Mouse (Mus musculus) kidney, postnatal 36 days (tissue): ENCODE data around the gene Ephb2.

Experiments used
- DNase-seq, 2 experiments: peaks; one replicate each; pipeline ENCODE4 v3.0.0; 2021 to 2022; ENCODE audit warnings: mixed read lengths in 2 of 2

The Ephb2 gene

DNA sequence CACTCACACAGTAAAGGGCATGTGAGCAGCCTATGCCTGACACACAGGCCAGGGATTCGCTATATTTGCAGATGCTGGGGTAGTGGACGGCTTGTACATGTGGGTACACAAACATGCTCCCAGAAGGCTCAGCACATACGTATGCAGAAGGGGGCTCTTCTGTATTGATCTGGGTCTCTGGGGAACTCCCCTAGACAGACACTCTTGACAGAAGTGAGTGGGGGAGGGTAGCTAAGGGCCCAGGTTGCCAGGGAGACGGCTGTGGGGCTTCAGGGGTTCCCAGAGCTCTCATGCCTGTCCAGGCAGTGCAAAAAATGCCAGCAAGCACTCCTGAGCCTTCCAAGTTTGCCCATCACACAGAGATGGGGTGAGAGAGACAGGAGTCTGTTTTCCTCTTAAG is 78.7 kb downstream of the Ephb2 start:
- DNase-seq: no peak

DNA sequence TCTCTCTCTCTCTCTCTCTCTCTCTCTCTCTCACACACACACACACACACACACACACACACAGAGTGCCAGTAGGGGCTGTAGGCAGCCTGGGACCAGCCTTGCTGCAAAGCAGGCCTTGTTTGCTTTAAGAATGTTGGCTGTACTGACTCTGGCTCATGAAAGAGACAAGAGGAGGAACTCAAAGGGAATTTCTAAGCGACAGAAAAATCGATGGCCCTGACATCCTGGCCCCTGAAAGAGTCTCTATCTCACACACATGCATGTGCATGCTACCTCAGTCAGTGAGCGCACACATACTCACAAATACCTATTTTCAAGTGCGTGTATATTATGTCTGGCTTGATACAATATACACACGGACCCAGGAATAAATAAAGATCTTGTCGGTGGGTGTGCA is 79.3 kb downstream of the Ephb2 start:
- DNase-seq: no peak

DNA sequence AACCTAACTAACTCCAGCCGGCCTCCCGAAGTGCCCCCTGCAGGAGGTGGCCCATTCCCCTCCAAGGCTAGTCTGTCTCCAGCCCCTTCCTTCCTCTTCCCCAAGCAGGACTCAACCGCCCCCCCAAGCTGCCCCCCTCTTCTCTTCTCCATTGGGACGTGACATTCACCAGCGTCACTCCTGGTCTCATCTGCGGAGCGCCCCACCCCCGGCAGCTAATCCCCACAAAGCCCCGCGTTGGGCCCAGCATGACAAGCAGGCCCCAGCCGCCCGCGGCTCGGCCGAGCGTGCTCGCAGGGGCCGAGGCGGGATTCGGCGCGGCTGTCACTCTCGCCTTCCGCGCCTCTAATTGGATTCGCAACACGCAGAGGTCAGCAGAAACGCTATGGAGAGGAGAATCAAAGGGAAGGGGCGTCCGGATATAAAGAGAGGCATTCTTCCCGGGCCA is 80.4 kb downstream of the Ephb2 start:
- peak in 1 of 2 experiments; percentile 37 for DNase-seq

DNA sequence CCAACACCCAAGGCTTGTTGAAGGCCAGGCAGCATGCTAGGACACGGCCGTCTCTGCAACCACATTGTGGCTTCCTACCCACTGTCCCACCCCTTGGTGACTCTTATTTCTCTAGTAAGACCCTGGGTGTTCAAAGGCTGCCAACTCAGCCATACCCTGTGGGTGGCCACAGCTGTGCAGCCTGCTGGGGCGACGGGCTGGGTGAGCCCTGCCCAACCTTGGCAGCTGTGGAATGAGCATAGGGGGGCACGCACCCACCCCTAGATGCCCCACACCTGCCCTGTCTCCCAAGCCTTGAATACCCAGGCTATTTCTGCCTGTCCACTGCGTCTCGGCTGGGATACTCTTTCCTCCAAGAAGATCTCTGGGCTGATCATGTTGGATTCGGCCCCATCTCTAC is 81.5 kb downstream of the Ephb2 start:
- no peak for DNase-seq

DNA sequence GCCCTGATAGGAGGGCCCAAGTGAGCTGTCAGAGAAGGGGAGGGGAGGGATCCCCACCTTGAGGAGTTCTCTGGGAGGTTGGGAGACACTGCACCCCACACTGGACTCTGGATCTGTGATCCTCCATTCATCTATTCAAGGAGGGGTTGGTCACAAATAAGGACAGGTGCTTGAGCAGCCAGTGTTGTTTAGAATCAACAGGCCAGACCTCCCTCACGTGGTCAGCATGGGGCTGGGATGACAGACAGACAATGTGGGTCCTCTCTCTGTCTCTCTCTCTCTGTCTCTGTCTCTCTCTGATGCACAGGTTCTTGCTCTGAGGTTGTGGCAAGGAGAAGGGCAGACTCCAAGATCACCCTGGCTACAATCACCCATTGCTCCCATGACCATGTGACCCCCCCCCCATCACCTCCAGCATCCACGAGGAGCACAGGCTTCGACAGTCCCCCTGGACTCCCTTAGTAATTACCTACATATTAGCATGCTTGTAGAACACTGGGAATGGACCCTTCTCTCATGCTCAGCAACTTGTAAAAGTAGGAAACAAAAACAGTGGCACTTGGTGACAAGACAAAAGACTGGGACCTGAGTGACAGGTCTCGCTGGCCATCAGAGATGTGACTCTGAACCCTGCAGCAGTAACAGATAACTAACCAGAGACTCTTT is 84.3 kb downstream of the Ephb2 start:
- no peak for DNase-seq

DNA sequence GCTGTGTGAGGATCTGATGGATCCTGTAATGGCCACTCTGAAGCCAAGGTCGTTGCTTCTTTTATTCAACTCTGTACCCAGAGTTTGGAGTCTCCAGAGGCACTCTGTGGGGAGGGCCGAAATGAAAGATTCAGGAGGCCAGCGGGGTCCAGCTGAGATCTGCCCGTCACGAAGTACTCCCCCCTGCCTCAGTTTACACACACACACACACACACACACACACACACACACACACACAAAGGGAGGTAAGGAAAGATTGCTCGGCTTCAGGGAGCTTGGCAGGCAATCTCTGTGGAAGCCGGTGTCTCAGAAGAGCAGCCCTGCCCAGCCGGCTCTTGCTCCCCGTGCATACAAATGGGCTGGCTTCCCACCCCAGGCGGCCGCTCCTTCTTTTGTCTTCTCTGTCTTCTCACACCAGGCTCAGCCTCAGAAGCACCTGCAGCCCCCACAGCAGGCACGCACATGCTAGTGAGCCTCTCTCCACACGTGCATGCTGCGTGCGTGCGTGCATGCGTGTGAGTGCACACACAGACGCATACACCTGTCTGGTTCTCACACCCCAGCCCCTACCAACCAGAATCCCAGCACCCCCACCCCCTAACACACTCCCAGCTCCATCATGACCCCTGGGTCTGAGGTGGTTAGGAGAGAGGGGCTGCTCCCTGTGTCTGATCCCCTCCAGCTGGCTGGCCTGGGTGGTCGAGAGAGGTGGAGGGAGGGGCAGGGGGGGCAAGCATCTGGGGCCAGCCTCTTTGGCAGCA is 85.0 kb downstream of the Ephb2 start:
- DNase-seq: no peak

DNA sequence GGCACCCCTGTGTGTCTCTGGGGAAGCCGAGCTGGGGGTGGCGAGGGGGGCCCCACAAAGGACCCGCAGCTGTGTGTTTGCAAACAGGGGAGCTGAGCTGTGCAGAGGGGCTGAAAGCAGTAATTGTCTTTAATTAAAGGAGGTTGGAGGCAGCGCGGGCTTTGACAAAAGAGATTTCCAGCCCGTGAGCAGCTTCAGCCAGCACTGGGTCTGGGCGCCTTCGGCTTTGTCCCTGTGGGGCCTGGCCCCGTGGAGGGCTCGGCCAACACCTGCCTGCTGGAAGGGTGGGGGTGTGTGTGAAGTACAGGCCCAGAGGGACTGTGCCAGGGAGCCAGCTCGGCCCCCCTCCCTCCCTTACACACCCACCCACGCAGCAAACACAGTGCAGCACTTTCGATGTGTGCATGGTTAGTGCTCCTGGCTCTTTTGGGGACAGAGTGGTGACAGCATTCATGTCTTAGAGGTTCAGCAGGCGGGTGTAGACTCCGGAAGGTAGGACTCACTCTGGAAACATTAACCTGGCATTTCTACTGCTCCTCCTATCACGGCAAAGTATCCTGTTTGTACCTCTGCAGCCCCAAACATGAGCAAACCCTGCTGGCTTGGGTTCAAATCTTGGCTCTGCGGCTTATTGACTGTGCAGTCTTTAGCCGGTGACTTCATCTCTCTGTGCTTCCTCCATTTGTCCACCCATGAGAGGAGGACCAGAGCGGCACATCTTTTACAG is 85.8 kb downstream of the Ephb2 start:
- no peak for DNase-seq

DNA sequence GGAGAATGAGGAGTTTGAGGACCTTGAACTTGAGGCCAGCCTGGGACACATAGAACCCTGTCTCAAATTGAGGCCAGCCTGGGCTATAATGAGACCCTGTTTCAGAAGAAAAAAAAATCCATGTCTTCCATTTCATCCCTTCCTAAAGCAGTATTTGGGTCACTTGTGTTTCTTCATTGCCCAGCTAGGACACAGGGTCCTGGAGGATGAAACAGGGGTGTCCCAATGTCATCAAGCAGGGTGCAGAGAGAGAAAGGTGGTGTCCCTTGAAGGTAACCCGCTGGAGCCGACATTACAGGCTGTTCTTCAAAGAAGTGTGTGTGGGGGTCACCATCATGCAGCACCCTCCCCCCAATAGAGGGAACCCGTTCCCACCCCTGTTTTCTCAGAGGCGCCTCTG is 86.4 kb downstream of the Ephb2 start:
- DNase-seq: no peak

DNA sequence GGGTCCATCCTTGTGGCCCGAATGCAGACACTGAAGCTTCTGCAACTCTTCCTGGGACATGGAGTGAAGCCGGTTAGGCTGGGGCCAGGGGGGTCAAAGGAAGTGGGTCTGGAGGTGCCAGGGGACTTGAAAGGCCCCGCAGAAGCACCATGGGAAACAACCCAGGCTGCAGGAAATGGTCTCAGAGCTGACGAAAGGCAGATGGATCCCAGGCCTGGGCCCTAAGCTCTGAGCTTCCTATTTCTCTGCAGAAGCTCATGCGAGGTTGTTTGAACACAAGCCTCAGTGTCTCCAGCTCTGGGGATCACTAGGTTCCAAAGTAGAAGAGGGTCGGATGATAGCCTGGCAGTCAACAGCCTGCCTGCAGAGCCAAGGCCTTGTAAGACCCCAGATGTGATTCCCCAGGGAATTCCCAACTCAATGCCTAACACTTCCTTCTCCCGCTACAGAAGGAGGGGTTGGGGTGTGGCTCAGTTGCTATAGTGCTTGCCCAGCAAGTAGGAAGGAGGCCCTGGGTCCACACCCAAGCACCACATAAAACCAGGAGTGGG is 86.9 kb downstream of the Ephb2 start:
- DNase-seq: no peak

DNA sequence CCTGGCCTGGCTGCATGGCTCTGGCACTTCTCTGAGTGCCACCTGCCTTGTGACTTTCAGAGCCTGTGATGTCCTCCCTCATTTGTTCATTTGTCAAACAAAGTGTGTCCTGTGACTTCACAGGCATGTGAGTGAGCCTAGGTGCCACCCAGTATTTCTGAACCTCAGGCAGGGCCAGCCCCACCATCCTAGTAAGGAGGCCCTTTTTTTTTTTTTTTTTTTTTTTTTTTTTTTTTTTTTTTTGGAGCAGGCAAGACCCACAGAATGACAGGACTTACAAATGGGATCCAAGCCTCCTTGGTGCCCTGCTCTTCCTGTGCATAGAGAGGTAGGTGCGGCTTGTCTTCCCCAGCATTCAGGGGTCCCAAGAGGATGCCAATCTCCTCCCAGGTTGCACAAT is 89.3 kb downstream of the Ephb2 start:
- DNase-seq: no peak

DNA sequence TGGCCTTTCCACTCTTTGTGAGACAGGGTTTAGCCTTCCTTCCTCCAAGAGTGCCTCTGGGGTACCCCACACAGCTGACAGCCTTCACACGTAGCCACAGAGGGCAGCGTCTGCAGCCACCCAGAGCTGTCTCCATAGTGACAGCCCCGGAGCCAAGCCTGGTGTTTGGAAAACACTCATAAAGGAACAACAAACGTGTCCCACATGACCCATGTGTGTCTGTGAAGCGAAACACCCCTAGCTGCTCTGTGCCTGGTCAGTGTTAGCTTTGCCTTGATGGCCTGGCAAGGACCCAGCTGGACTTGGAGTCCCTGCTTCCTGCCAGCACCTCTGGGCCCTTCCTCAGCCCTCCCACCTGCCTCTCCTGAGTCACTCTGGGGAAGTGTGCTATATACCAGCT is 93.1 kb downstream of the Ephb2 start:
- peak; percentile 90 to 92 for DNase-seq

DNA sequence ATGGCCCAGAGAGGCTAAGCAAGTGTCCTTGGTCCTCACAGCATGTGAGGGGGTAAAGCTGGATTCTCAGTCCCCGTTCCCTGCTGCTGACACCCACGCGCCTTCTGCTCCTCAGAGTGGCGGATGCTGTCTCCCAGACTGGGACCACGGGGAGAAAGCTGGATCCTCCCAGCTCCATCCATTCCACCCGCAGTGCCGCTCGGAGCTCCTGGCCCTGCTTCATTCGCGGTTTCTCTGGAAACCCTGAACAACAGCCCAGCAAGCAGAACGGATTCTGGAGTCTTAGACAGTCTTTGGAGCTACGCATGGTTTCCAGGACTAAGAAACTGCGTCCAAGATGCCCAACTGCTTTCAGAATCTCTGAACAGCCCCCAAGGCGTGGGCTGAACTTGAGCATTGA is 93.9 kb downstream of the Ephb2 start:
- DNase-seq: no peak

DNA sequence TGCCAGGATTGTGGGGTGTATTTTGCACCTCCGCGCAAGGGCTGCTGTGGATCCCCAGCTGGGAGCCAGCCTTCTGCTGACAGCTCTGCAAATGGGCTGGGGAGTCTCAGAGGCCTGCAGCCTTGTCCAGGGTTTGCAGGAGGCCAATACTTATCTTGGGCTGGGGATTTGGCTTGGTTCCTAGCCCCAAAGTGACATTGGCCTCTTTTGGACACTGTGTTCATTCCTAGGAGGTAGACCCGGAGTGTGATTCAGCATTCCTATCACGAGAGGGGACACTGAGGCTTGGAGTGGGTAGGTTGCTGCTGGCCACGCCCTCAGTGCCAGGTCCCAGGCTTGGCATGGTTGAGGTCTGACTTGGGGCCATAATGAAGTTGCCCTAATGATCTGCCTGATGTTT is 94.8 kb downstream of the Ephb2 start:
- DNase-seq: peak; percentile 33 to 34

DNA sequence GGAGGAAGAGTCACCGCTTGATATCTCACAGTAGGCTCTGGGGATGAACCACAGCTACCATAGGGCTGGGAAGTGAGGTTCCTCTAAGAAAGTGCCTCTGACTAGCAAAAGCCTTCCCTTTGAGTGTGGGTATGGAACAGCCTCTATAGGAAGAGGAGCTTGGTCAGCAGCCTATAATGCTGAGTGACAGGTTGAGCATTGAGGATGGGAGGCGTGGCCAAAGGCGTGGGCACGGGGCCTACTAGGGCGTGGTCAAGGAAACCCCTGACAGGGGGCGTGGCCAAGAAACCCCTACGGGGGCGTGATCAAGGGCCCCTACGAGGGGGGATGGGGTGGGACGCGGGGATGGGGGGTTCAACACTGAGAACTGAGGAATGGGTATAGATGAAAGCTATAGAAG is 96.6 kb downstream of the Ephb2 start:
- no peak for DNase-seq

DNA sequence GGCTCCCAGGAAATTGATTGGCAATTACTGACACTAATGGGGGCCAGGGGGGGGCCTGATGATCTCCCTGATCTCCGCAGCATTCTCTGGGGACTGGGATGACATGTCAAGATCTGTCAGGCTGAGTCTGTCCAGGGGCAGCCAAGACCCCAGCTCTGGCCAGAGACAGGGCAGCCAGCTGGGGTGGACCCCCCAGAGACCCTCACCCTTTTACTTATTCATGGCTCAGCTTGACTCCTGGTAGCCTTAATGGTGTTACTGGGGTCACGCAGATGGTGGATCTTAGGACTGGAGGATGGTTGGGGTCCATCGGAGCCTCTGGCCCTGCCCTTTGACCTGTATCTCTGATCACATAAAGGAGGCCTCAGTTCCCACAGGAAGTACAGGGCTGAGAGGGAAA is 97.5 kb downstream of the Ephb2 start:
- no peak for DNase-seq

DNA sequence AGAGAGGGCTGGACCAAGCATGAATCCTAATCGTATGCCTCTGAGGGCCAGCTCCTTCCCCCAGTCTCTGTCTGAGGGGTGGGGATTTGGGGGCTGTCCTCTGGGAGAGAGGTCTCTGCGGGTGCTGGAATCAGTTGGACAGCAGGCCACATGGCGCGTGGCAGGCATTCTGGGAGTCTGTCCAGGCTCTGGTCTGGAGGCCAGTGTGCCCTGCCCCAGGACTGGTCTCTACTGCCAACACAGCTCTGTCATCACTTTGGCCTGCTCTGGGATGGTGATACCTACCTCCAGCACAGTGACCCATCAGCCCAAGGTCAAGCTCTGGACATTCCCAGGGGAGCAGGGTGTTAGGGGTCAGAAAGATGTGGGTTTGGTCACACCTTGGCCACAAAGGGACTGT is 99.9 kb downstream of the Ephb2 start:
- DNase-seq: peak; percentile 25 to 26

DNA sequence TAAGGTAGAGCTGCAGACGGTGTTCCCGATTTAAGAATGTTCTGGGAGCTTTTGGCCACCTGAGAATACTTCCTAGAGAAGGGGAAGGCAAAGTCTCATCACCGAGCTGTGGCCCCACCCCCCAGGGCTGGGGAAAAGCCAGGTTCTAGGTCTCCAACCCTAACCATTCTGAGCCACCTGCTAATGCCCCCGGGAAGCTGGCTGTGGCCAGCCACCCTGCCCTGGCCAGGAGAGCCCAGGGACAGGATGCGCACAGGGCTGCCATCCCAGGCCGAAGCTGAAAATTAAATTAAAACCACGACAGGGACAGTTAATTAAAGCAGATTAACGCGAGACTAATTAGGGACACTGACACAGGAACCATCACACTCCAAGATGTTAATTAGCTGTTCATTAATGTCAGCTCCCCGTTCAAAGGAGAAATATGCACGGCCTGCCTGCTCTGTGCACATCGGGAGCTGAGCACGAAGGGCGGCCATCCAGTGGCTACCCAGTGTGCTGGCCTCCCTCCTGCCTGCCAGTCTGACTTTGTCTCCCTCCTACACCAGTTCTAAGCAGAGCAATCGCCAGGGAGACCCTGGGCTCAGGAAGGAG is 101.5 kb downstream of the Ephb2 start:
- DNase-seq: no peak

DNA sequence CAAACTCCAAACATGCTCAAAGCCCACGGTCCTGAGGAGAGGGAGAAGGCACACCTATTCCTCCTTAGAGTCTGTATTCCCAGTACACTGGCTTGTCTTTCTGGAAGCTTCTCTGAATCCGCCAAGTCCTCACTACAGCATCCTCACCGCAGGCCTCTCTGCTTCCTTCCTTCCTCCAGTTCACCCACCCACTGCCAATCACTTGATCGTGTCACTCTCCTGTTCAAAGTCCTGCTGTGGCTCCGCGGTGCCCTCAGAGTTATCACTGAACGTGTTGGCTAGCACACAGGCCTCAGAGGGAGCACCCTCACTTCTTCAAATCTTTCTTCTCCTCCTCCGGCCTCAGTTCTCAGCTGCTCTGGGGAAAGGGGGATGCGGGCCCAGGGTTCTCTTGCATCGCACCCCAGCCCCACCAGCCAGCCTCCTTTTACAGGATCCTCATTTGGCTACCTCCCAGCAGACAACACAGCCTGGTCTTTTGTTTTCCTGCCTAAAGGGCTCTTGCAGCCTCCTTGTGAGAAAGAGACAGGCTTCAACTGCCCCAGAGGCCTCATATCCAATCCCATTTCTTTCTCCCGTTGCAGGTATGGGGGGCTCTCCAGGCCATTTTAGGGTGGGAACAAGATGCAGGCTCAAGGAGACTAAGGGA is 102.4 kb downstream of the Ephb2 start:
- DNase-seq: no peak

DNA sequence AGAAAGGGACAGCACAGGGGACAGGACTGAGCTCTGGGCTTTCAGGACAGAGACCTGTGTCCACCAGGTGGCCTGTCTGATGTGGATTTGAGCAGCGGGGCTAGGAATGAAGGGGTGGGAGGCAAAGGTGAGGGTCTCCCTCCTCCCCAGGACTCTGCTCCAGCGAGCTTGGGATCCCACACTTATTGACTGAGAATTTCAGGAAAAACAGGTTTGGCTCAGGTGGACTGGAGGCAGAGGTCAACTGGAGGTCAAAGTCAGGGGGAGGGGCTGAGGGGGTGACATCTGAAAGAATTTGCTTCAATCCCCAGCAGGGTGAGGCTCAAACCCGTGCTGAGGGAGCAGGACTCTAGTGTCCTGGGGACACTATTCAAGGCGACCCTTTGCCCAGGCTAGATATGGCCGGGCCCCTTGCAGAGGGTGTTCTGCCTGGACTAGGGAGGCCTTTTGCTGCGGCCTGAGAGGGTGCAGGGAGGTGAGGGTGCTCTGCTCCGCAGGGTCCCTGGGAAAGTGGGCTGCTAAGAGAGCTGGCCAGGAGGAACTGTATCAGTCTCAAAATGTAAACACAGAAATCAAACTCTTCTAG is 103.2 kb downstream of the Ephb2 start:
- peak; percentile 30 to 58 for DNase-seq

DNA sequence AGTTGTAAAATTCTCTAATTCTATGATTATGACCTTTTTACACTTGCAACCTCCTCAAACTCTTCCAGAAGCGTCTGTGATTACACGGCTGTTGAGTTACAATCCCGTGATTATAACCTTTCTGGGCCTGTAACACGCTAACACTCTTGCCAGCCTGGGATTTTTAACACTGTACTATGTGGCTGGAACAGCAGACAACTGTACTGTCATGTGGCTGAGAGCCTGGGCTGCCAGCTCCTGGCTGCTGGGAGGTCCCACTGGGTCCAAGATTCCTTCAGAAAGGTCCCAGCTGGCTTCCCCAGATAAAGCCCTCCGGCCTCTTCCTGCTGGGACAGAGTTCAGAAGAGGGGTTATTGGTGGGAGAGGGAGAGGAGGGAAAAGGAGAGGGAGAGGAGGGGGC is 104.0 kb downstream of the Ephb2 start:
- no peak for DNase-seq

DNA sequence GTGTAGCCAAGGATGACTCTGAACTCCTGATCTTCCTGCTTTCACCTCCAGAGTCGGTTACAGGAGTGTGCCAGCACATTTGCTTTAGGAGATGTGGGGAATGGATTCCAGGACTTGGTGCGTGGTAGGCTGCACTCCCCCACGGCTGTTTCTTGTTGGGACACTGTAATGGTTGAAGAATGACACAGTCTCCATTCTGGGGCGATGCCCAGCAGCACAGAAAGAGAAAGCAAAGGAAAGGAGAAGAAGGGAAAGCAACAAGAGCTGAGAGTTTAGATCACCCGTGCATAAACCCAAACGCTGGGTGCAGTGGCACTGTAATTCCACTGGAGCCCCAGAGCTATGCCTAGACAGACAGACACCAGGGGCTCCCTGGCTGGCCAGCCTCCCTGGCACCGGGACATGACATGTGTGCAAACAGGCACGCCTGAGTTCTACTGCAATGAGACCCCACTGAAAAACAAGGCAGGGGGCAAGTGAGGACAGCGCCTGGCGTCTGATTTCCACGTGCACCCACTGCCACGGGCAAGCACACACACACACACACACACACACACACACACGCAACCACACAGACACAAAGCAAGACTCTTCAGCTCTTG is 104.7 kb downstream of the Ephb2 start:
- DNase-seq: no peak

DNA sequence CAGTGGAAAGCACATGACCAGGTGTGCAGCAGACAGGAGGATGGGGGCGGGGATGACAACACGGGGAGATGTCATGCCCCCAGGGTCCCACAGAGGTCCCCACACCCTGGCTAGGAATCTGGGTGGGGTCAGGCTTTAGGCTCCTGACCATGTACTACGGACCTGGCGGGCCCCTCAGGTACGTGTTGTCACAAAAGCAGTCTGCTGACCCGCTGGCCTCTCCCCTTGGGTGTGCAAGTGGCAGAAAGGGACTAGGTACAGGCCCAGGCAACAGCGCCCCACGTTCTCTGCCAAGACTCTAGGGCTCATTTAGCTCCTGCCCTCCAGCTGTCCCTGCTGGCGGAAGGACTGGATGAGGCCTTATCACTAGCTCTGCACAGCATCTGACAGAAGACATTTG is 105.3 kb downstream of the Ephb2 start:
- no peak for DNase-seq
